Mouse (Mus musculus): ENCODE measurements around the gene Nsun2.

GRCm38 (mm10) chr13:69562654-69563574 is 29.4 kb downstream of the Nsun2 start:
- TF ChIP-seq POLR2A (IDR thresholded peaks at IDR 0.05; ENCODE audit: low read depth, low read length) = no peak
- no peak for TF ChIP-seq CTCF (IDR thresholded peaks at IDR 0.05; ENCODE audit: borderline replicate concordance, insufficient read depth, low read length)

All from embryonic fibroblast, embryonic 13.5 days (primary cell).